Mouse (Mus musculus): ENCODE measurements around the gene Slc35b2.

DNA sequence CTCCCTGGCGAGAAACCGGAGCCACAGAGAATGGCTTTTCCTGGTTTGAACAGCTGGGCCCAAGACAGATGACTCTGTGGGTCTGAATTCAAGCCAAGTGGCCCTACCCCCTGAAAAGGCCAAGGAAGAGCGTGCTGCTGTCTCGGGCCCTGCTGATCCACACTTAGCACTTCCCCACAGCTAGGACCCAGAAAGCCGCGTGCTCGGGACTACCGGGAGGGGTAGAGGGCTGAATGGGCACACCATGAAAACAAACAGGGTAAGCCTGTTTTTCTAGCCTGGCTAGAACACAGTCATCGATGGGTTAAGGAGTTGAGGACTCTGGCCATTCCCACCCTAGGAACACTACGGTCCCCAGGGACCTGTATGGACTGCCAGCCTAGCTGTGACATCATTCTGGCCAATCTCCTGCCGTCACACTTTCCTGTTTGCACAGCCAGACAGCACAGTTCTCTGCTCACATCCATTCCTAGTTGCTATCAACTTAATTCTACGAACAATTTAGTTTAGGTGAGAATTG is 17.3 kb downstream of the Slc35b2 start:
- TF ChIP-seq POLR2A (IDR thresholded peaks at IDR 0.05; ENCODE audit: borderline replicate concordance, control insufficient read depth, low read depth, low read length), result no peak
- no peak for TF ChIP-seq CTCF (IDR thresholded peaks at IDR 0.05; ENCODE audit: control insufficient read depth, insufficient read depth, low read length)
